Mouse (Mus musculus): ENCODE data around the gene Gpc6. TPM values are rescaled to one million over a fixed set of nuclear protein-coding genes. Genes with fewer than 3 reads are reported as not detected.

Gpc6 gene
- total and polyA plus RNA-seq, 3 experiments, result not detected

- Histone ChIP-seq H3K4me1 (ENCODE audit: control insufficient read depth in 1 of 2, insufficient read depth in 2 of 2) (no peaks in the 10 kb centered on the region), H3K79me2 (replicated peaks; ENCODE audit: control insufficient read depth, extremely low read depth, insufficient read depth, poor library complexity, severe bottlenecking) (no peaks in the 10 kb centered on the region), H3K9me3 (replicated peaks; ENCODE audit: low read length) (no peaks in the 10 kb centered on the region), H3K9ac (ENCODE audit: insufficient read depth, low read depth) (no peak overlapping the region), H3K4me3 (replicated peaks in 1 of 3; ENCODE audit: low read depth in 2 of 3, low read length in 2 of 3, poor library complexity in 1 of 3) (no peak overlapping the region), H3K27me3 (replicated peaks) (no peaks in the 10 kb centered on the region), H3K36me3 (replicated peaks in 1 of 2; ENCODE audit: control insufficient read depth in 1 of 2, insufficient read depth in 1 of 2, low read length in 1 of 2) (no peaks in the 10 kb centered on the region), H3K4me2 (ENCODE audit: insufficient read depth, low read depth, poor library complexity, severe bottlenecking) (no peak overlapping the region), H3K27ac (ENCODE audit: insufficient read depth, low read depth) (no peak overlapping the region)
- no peak for TF ChIP-seq UBTF (IDR thresholded peaks at IDR 0.05; ENCODE audit: low read depth, low read length)
- TF ChIP-seq ZKSCAN1 (IDR thresholded peaks at IDR 0.05; ENCODE audit: borderline replicate concordance, low read depth, low read length), result no peak
- no peak for TF ChIP-seq MEF2A (IDR thresholded peaks at IDR 0.05; ENCODE audit: borderline replicate concordance, low read depth, low read length)
- no peak for TF ChIP-seq NELFE (IDR thresholded peaks at IDR 0.05; ENCODE audit: low read depth, low read length)
- TF ChIP-seq TCF12 (IDR thresholded peaks at IDR 0.05; ENCODE audit: low read depth, low read length), result no peak
- no peak for TF ChIP-seq ZC3H11A (IDR thresholded peaks at IDR 0.05; ENCODE audit: low read depth, low read length)
- no peak for TF ChIP-seq ETS1 (conservative IDR thresholded peaks at IDR 0.05; ENCODE audit: low read depth, low read length)
- DNase-seq (ENCODE audit: extremely low read depth), result no peak
- in situ Hi-C loops (cut with MboI; ENCODE audit: low pct_ligation_motif_present, low pct_unique_long_range_greater_than_20kb, low sequenced_read_pairs) (no loop called here), dilution Hi-C loops (cut with MboI; ENCODE audit: extremely low pct_ligation_motif_present, extremely low pct_unique_long_range_greater_than_20kb, low sequenced_read_pairs) (no loop called here)
Measured at GRCm38 (mm10) chr14:117452150-117452549, 527.0 kb downstream of the Gpc6 start.

- DNase-seq (ENCODE audit: extremely low read depth), result no peak
- Histone ChIP-seq H3K9me3 (replicated peaks; ENCODE audit: low read length) (no peaks in the 10 kb centered on the region), H3K36me3 (replicated peaks in 1 of 2; ENCODE audit: control insufficient read depth in 1 of 2, insufficient read depth in 1 of 2, low read length in 1 of 2) (no peaks in the 10 kb centered on the region), H3K27me3 (replicated peaks) (no peaks in the 10 kb centered on the region), H3K79me2 (replicated peaks; ENCODE audit: control insufficient read depth, extremely low read depth, insufficient read depth, poor library complexity, severe bottlenecking) (no peaks in the 10 kb centered on the region), H3K4me3 (replicated peaks in 1 of 3; ENCODE audit: low read depth in 2 of 3, low read length in 2 of 3, poor library complexity in 1 of 3) (no peak overlapping the region), H3K4me1 (ENCODE audit: control insufficient read depth in 1 of 2, insufficient read depth in 2 of 2) (no peaks in the 10 kb centered on the region), H3K9ac (ENCODE audit: insufficient read depth, low read depth) (no peak overlapping the region), H3K27ac (ENCODE audit: insufficient read depth, low read depth) (no peak overlapping the region), H3K4me2 (ENCODE audit: insufficient read depth, low read depth, poor library complexity, severe bottlenecking) (no peak overlapping the region)
- in situ Hi-C loops (cut with MboI; ENCODE audit: low pct_ligation_motif_present, low pct_unique_long_range_greater_than_20kb, low sequenced_read_pairs) (no loop called here), dilution Hi-C loops (cut with MboI; ENCODE audit: extremely low pct_ligation_motif_present, extremely low pct_unique_long_range_greater_than_20kb, low sequenced_read_pairs) (no loop called here)
- TF ChIP-seq ETS1 (conservative IDR thresholded peaks at IDR 0.05; ENCODE audit: low read depth, low read length) (no peak), ELF1 (IDR thresholded peaks at IDR 0.05; ENCODE audit: low read depth, low read length) (no peak), MAZ (IDR thresholded peaks at IDR 0.05; ENCODE audit: low read depth, low read length) (no peak), JUND (conservative IDR thresholded peaks at IDR 0.05; ENCODE audit: low read depth, low read length) (no peak), RCOR1 (conservative IDR thresholded peaks at IDR 0.05; ENCODE audit: low read depth, low read length) (no peak), TBP (conservative IDR thresholded peaks at IDR 0.05; ENCODE audit: low read depth, low read length) (no peak), RAD21 (IDR thresholded peaks at IDR 0.05; ENCODE audit: low read depth, low read length) (no peak), MYC (IDR thresholded peaks at IDR 0.05; ENCODE audit: low read depth, low read length) (no peak), MEF2A (IDR thresholded peaks at IDR 0.05; ENCODE audit: borderline replicate concordance, low read depth, low read length) (no peak), NELFE (IDR thresholded peaks at IDR 0.05; ENCODE audit: low read depth, low read length) (no peak), BHLHE40 (IDR thresholded peaks at IDR 0.05; ENCODE audit: low read depth, low read length) (no peak), E2F4 (IDR thresholded peaks at IDR 0.05; ENCODE audit: insufficient replicate concordance, low read depth, low read length) (no peak), POLR2AphosphoS2 (IDR thresholded peaks at IDR 0.05; ENCODE audit: low read depth, low read length) (no peak), CHD2 (IDR thresholded peaks at IDR 0.05; ENCODE audit: low read length) (no peak), UBTF (IDR thresholded peaks at IDR 0.05; ENCODE audit: low read depth, low read length) (no peak), TCF12 (IDR thresholded peaks at IDR 0.05; ENCODE audit: low read depth, low read length) (no peak), PAX5 (IDR thresholded peaks at IDR 0.05; ENCODE audit: low read length) (no peak), CHD1 (IDR thresholded peaks at IDR 0.05; ENCODE audit: low read depth, low read length) (no peak), POLR2A (IDR thresholded peaks at IDR 0.05; ENCODE audit: low read depth, low read length) (no peak)
Measured at GRCm38 (mm10) chr14:117473378-117473777, 548.3 kb downstream of the Gpc6 start.

Data from CH12.LX (cell line).